Mouse (Mus musculus): ENCODE results near the gene Acox1.
A peak's percentile ranks its signal among the peaks of the same experiment; 100 is the strongest.

Acox1 gene

GRCm38 (mm10) chr11:116129091-116129790 is 69.6 kb downstream of the Acox1 start:
- no peak for DNase-seq (ENCODE audit: low spot score)

- DNase-seq (ENCODE audit: low spot score), result no peak
Measured at GRCm38 (mm10) chr11:116127986-116128385, 70.9 kb downstream of the Acox1 start.

GRCm38 (mm10) chr11:116127156-116127980 is 71.5 kb downstream of the Acox1 start, which contains the start of gene Trim47:
Trim47 (minus strand) TSS chr11:116127210.
- peak; percentile 65 for DNase-seq (ENCODE audit: low spot score)

GRCm38 (mm10) chr11:116126261-116126660 is 72.6 kb downstream of the Acox1 start:
- no peak for DNase-seq (ENCODE audit: low spot score)
